Mouse (Mus musculus): ENCODE results near the gene Preb. TPM values are rescaled to one million over a fixed set of nuclear protein-coding genes. Genes with fewer than 3 reads are reported as not detected.

Preb gene
- polyA plus RNA-seq, 1 experiment from 2014 or later: 136 TPM

GRCm38 (mm10) chr5:30910481-30910880 lies 49.7 kb downstream of the Preb start:
- no peaks in the 10 kb centered on the region for H3K27me3 ChIP-seq
- no peak overlapping the region for H3K4me3 ChIP-seq
- peaks cover 8% of the 10 kb centered on the region for H3K36me3 ChIP-seq
- 0 out of 2 replicates have a peak overlapping the region, but pooled peaks have one; percentile 15 for H3K9ac ChIP-seq
- peaks cover 82% of the 10 kb centered on the region for H3K4me1 ChIP-seq
- H3K4me2 ChIP-seq (replicated peaks): peak overlapping the region; percentile 25
- peak overlapping the region; percentile 99 for H3K27ac ChIP-seq
- no peaks in the 10 kb centered on the region for H3K9me3 ChIP-seq
- ATAC-seq (ENCODE audit: low FRiP score, low read depth): no peak

GRCm38 (mm10) chr5:30909863-30910262 lies 50.3 kb downstream of the Preb start:
- ATAC-seq (ENCODE audit: low FRiP score, low read depth): no peak
- no peaks in the 10 kb centered on the region for H3K27me3 ChIP-seq
- H3K27ac ChIP-seq: peak overlapping the region; percentile 96
- no peak overlapping the region for H3K9ac ChIP-seq
- H3K4me3 ChIP-seq: no peak overlapping the region
- 0 out of 2 replicates have a peak overlapping the region, but pooled peaks have one; percentile 96 for H3K4me2 ChIP-seq (replicated peaks)
- H3K4me1 ChIP-seq: peaks cover 82% of the 10 kb centered on the region
- peaks cover 14% of the 10 kb centered on the region for H3K36me3 ChIP-seq
- 80% methylated on average over 7 of the region's 7 CpGs for WGBS
- no peaks in the 10 kb centered on the region for H3K9me3 ChIP-seq

- H3K4me3 ChIP-seq: no peak overlapping the region
- ATAC-seq (ENCODE audit: low FRiP score, low read depth): no peak
- peak overlapping the region; percentile 80; the same call in 1 of the 2 replicates for H3K9ac ChIP-seq
- H3K27me3 ChIP-seq: no peaks in the 10 kb centered on the region
- peaks cover 20% of the 10 kb centered on the region for H3K36me3 ChIP-seq
- WGBS: 20% methylated on average over 7 of the region's 7 CpGs
- H3K27ac ChIP-seq: peak overlapping the region; percentile 96
- H3K4me1 ChIP-seq: peaks cover 80% of the 10 kb centered on the region
- H3K9me3 ChIP-seq: no peaks in the 10 kb centered on the region
- H3K4me2 ChIP-seq (replicated peaks): peak overlapping the region; percentile 96
These were observed 50.9 kb downstream of the Preb start for GRCm38 (mm10) chr5:30909300-30909659.

GRCm38 (mm10) chr5:30908426-30909299 lies 51.5 kb downstream of the Preb start:
- no peaks in the 10 kb centered on the region for H3K9me3 ChIP-seq
- H3K4me2 ChIP-seq (replicated peaks): peak overlapping the region; percentile 96
- peak overlapping the region; percentile 96 for H3K27ac ChIP-seq
- H3K36me3 ChIP-seq: peaks cover 26% of the 10 kb centered on the region
- ATAC-seq (ENCODE audit: low FRiP score, low read depth): peak; percentile 11; the same call in 1 of the 2 replicates
- no peaks in the 10 kb centered on the region for H3K27me3 ChIP-seq
- WGBS: 16% methylated on average over 13 of the region's 13 CpGs
- H3K9ac ChIP-seq: peak overlapping the region; percentile 80
- H3K4me3 ChIP-seq: peak overlapping the region; percentile 79
- peaks cover 77% of the 10 kb centered on the region for H3K4me1 ChIP-seq

- peak; percentile 94 for ATAC-seq (ENCODE audit: low FRiP score, low read depth)
- peaks cover 37% of the 10 kb centered on the region for H3K36me3 ChIP-seq
- under 1% methylated on average over 57 of the region's 58 CpGs for WGBS
These were observed 52.6 kb downstream of the Preb start, which contains the start of gene Ost4 for GRCm38 (mm10) chr5:30907413-30908059. TSS of gene Ost4 (minus strand) at chr5:30907788.

GRCm38 (mm10) chr5:30901860-30902259 lies 58.3 kb downstream of the Preb start:
- WGBS: 94% methylated on average over 5 of the region's 5 CpGs
- Histone ChIP-seq H3K27me3 (no peaks in the 10 kb centered on the region), H3K4me2 (replicated peaks) (no peak overlapping the region), H3K4me3 (no peak overlapping the region), H3K27ac (no peak overlapping the region), H3K9me3 (no peaks in the 10 kb centered on the region), H3K9ac (no peak overlapping the region), H3K36me3 (peaks cover 75% of the 10 kb centered on the region), H3K4me1 (peaks cover 27% of the 10 kb centered on the region)
- ATAC-seq (ENCODE audit: low FRiP score, low read depth): no peak

More at GRCm38 (mm10) chr5:30907413-30908059, 52.6 kb downstream of the Preb start, which contains the start of gene Ost4:
- H3K9ac ChIP-seq: peak within 1 kb of the TSS; percentile 87
- H3K4me3 ChIP-seq: peak within 1 kb of the TSS; percentile 79
- no peaks in the 10 kb centered on the region for H3K9me3 ChIP-seq
- H3K4me2 ChIP-seq (replicated peaks): peak within 1 kb of the TSS; percentile 96
- H3K27me3 ChIP-seq: no peaks in the 10 kb centered on the region
- H3K27ac ChIP-seq: peak within 1 kb of the TSS; percentile 96
- peaks cover 70% of the 10 kb centered on the region for H3K4me1 ChIP-seq

Other genes with a start within 250 kb of the Preb start
- 5.1 and 5.9 TPM in 2 replicates for gene Dpysl5, start 248.8 kb downstream of the Preb start, polyA plus RNA-seq (2015; fragmentation: Nextera tagmentation; extraction: Ambion mirVana)
- gene Mapre3, start 145.7 kb downstream of the Preb start, polyA plus RNA-seq (2015; fragmentation: Nextera tagmentation; extraction: Ambion mirVana): 30.7 and 33.0 TPM in 2 replicates
- gene Tmem214, start 92.3 kb downstream of the Preb start, polyA plus RNA-seq (2015; fragmentation: Nextera tagmentation; extraction: Ambion mirVana): 93.3 and 95.2 TPM in 2 replicates
- gene Agbl5, start 71.7 kb downstream of the Preb start, polyA plus RNA-seq (2015; fragmentation: Nextera tagmentation; extraction: Ambion mirVana): 32.5 and 34.0 TPM in 2 replicates
- gene Ost4, start 52.6 kb downstream of the Preb start, polyA plus RNA-seq (2015; fragmentation: Nextera tagmentation; extraction: Ambion mirVana): 408 and 424 TPM in 2 replicates
- 279 and 281 TPM in 2 replicates for gene Emilin1, start 47.0 kb downstream of the Preb start, polyA plus RNA-seq (2015; fragmentation: Nextera tagmentation; extraction: Ambion mirVana)
- gene Khk, start 38.9 kb downstream of the Preb start, polyA plus RNA-seq (2015; fragmentation: Nextera tagmentation; extraction: Ambion mirVana): 20.0 and 22.6 TPM in 2 replicates
- 7.6 and 8.7 TPM in 2 replicates for gene Cgref1, start 14.8 kb downstream of the Preb start, polyA plus RNA-seq (2015; fragmentation: Nextera tagmentation; extraction: Ambion mirVana)
- not detected in 2 replicates for gene Tcf23, start 8.3 kb upstream of the Preb start, polyA plus RNA-seq (2015; fragmentation: Nextera tagmentation; extraction: Ambion mirVana)
- gene Atraid, start 88.0 kb upstream of the Preb start, polyA plus RNA-seq (2015; fragmentation: Nextera tagmentation; extraction: Ambion mirVana): 147 and 156 TPM in 2 replicates
- 13.4 and 14.1 TPM in 2 replicates for gene Slc5a6, start 88.6 kb upstream of the Preb start, polyA plus RNA-seq (2015; fragmentation: Nextera tagmentation; extraction: Ambion mirVana)
- gene Cad, start 94.4 kb upstream of the Preb start, polyA plus RNA-seq (2015; fragmentation: Nextera tagmentation; extraction: Ambion mirVana): 30.0 and 33.7 TPM in 2 replicates
- gene Dnajc5g, start 145.9 kb upstream of the Preb start, polyA plus RNA-seq (2015; fragmentation: Nextera tagmentation; extraction: Ambion mirVana): not detected in 2 replicates
- 0.38 and 0.57 TPM in 2 replicates for gene Slc30a3, start 147.9 kb upstream of the Preb start, polyA plus RNA-seq (2015; fragmentation: Nextera tagmentation; extraction: Ambion mirVana)
- gene Trim54, start 156.4 kb upstream of the Preb start, polyA plus RNA-seq (2015; fragmentation: Nextera tagmentation; extraction: Ambion mirVana): 7.2 and 8.1 TPM in 2 replicates
- not detected in 2 replicates for gene Ucn, start 178.5 kb upstream of the Preb start, polyA plus RNA-seq (2015; fragmentation: Nextera tagmentation; extraction: Ambion mirVana)
- 68.7 and 69.4 TPM in 2 replicates for gene Mpv17, start 193.9 kb upstream of the Preb start, polyA plus RNA-seq (2015; fragmentation: Nextera tagmentation; extraction: Ambion mirVana)
- 0.99 and 1.8 TPM in 2 replicates for gene Gm29609, start 219.6 kb upstream of the Preb start, polyA plus RNA-seq (2015; fragmentation: Nextera tagmentation; extraction: Ambion mirVana)
- gene Gtf3c2, start 219.8 kb upstream of the Preb start, polyA plus RNA-seq (2015; fragmentation: Nextera tagmentation; extraction: Ambion mirVana): 84.8 and 92.4 TPM in 2 replicates
- 161 and 165 TPM in 2 replicates for gene Snx17, start 232.9 kb upstream of the Preb start, polyA plus RNA-seq (2015; fragmentation: Nextera tagmentation; extraction: Ambion mirVana)
- 72.6 and 76.3 TPM in 2 replicates for gene Eif2b4, start 233.1 kb upstream of the Preb start, polyA plus RNA-seq (2015; fragmentation: Nextera tagmentation; extraction: Ambion mirVana)
- 10.9 and 11.0 TPM in 2 replicates for gene Zfp513, start 241.9 kb upstream of the Preb start, polyA plus RNA-seq (2015; fragmentation: Nextera tagmentation; extraction: Ambion mirVana)